ENCODE assay signal across 27 mouse cellular contexts in genomic region chr7:111389690-111390089, GRCm38 (mm10).
"Had no signal": no experiment of that assay in that cellular context is flagged by ENCODE, and none has a peak within 500 bp of the region (broad histone marks: within the 10 kb centered on the region; RNA-seq: fewer than 3 reads in every experiment).

No protein-coding gene starts in this region.

- H3K4me2 ChIP-seq: limb, embryonic 12.5 days; limb, embryonic 13.5 days; limb, embryonic 15.5 days; liver, embryonic 11.5 days; liver, embryonic 12.5 days; liver, embryonic 13.5 days; liver, embryonic 15.5 days; lung, embryonic 14.5 days; lung, embryonic 15.5 days; midbrain, embryonic 11.5 days; midbrain, embryonic 12.5 days; midbrain, embryonic 13.5 days; midbrain, embryonic 15.5 days; neural tube, embryonic 12.5 days had no signal

- H3K4me3 ChIP-seq: limb, embryonic 10.5 days; limb, embryonic 12.5 days; limb, embryonic 13.5 days; limb, embryonic 15.5 days; liver, embryonic 12.5 days; liver, embryonic 13.5 days; liver, embryonic 15.5 days; lung, embryonic 15.5 days; megakaryocyte, embryonic 14.5 days; midbrain, embryonic 10.5 days; midbrain, embryonic 12.5 days; midbrain, embryonic 13.5 days; midbrain, embryonic 15.5 days; neural tube, embryonic 12.5 days had no signal

- DNase-seq: left cerebral cortex, postnatal 4 days; liver; liver, embryonic 13.5 days; liver, postnatal 0 days; lung, adult 18-20 months; lung, adult 2 months; lung, embryonic 14.5 days; lung, postnatal 10 days; lung, postnatal 14 days; lung, postnatal 36 days; lung, postnatal 4 days; midbrain, embryonic 14.5 days had no signal

- H3K36me3 ChIP-seq: limb, embryonic 10.5 days; limb, embryonic 12.5 days; limb, embryonic 13.5 days; limb, embryonic 15.5 days; liver, embryonic 12.5 days; liver, embryonic 13.5 days; liver, embryonic 15.5 days; lung, embryonic 15.5 days; midbrain, embryonic 10.5 days; midbrain, embryonic 12.5 days; midbrain, embryonic 13.5 days; midbrain, embryonic 15.5 days; neural tube, embryonic 12.5 days had no signal

- H3K27me3 ChIP-seq: limb, embryonic 12.5 days; limb, embryonic 13.5 days; limb, embryonic 15.5 days; liver, embryonic 12.5 days; liver, embryonic 13.5 days; liver, embryonic 15.5 days; lung, embryonic 15.5 days; megakaryocyte, embryonic 14.5 days; midbrain, embryonic 12.5 days; midbrain, embryonic 13.5 days; midbrain, embryonic 15.5 days; neural tube, embryonic 12.5 days had no signal
